8 mouse cellular contexts compared by ENCODE assay signal in the genomic region with DNA sequence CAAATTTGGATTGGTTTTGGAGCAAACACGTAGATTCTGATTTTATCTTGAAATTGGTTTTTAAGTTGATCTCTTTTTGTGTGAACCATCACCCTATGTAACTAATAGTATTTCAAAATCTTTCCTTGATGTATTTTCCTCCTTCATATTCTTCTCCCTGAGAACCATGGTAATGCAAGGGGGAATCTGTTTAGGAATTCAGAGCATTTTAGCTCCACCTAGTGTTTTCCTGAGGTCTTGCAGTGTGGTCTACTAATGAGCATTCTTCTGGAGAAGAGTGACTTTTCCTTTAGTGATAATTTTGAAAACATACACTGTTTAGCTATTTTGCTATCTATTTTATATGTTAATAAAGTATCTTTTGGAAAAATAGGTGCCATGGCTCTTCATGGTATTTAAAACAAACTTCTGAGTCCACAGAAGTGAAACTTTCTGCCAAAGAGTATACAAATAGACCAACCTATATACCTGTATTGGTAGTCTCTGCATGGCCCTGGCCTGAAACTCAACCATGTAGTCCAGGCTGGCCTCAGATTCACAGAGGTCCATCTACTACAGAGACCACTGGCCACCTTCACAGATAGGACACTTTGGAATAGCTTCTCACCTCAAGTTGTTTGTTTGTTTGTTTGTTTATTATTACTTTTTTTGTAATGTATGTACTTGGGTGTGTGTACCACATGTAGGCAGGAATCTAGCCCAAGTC.
DNase-seq lines count a peak whose midpoint lies in the region; ATAC-seq lines count a peak whose summit lies in the region.

No protein-coding gene starts in this region.

- DNase-seq in cerebellum, adult 11-12 months = no peak
- DNase-seq in right cerebral cortex, postnatal 10 days (ENCODE audit: low spot score in 2 of 2) = peak; percentile 59 to 65
- no peak for DNase-seq in right cerebral cortex, postnatal 36 days (ENCODE audit: low spot score in 2 of 2)
- DNase-seq in forelimb bud, embryonic 11.5 days (ENCODE audit: low read depth, low spot score) = peak; percentile 48
- DNase-seq in left cerebral cortex, postnatal 10 days (ENCODE audit: extremely low spot score in 1 of 2, low spot score in 2 of 2) = peak; percentile 30 to 58
- DNase-seq in retina, adult 2 months (ENCODE audit: low read depth, low spot score) = peak; percentile 34
- DNase-seq in thymus, postnatal 10 days (ENCODE audit: low spot score in 2 of 2) = no peak

- intact Hi-C loops in left cerebral cortex, postnatal 10 days (cut with DNase I) = loop anchor here (5.0 kb wide), 2 partner anchors 68 to 358 kb away; a partner anchor contains a TSS

- ATAC-seq in cerebellum, adult (ENCODE audit: insufficient number of reproducible peaks, low FRiP score, low TSS enrichment) = 0 out of 2 replicates have a peak, but pooled peaks have one; percentile 56

Comparison
In these comparisons a context has a peak if more than half of its experiments do, and no peak if none do; other contexts are left out.
1. DNase-seq: peak in right cerebral cortex, postnatal 10 days (2 of 2), forelimb bud, embryonic 11.5 days (single experiment), left cerebral cortex, postnatal 10 days (2 of 2) and retina, adult 2 months (single experiment); none in cerebellum, adult 11-12 months (single experiment), right cerebral cortex, postnatal 36 days (0 of 2) and thymus, postnatal 10 days (0 of 2).